Mouse (Mus musculus) liver, adult (tissue): Measurements from ENCODE around the gene Rabep2.

Experiments
- GATA4 ChIP-seq: IDR thresholded peaks from 2 replicates; pipeline ENCODE4 v1.6.1; 2014; ENCODE audit warnings: mild to moderate bottlenecking, low read length; ENCODE audit not compliant: insufficient replicate concordance

The Rabep2 gene

GRCm38 (mm10) chr7:126428631-126429502, at the start of gene Rabep2:
Gene Rabep2 (plus strand): TSS chr7:126428759.
- no peak for TF ChIP-seq GATA4

DNA sequence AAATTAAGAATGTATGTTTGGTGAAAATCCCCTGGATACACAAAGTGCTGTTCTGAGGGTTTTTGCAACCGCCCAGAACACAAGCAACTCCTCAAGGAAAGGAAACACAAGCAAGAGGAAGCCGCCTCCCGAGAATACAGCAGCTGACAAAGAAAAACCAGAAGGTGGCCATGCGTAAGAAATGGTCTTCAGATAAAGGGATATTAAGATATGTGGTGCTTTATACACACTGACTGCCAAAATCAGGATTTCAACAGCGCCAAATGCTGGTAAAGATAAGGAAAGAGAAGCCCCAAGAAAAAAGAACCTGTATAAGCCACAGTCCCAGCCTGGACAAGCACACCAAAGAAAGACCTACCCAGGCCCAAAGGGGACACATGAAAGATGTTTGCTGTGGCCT, 45.0 kb upstream of the Rabep2 start:
- TF ChIP-seq GATA4, result no peak

- TF ChIP-seq GATA4, result no peak
Observed at GRCm38 (mm10) chr7:126388185-126388584, 40.4 kb upstream of the Rabep2 start.

DNA sequence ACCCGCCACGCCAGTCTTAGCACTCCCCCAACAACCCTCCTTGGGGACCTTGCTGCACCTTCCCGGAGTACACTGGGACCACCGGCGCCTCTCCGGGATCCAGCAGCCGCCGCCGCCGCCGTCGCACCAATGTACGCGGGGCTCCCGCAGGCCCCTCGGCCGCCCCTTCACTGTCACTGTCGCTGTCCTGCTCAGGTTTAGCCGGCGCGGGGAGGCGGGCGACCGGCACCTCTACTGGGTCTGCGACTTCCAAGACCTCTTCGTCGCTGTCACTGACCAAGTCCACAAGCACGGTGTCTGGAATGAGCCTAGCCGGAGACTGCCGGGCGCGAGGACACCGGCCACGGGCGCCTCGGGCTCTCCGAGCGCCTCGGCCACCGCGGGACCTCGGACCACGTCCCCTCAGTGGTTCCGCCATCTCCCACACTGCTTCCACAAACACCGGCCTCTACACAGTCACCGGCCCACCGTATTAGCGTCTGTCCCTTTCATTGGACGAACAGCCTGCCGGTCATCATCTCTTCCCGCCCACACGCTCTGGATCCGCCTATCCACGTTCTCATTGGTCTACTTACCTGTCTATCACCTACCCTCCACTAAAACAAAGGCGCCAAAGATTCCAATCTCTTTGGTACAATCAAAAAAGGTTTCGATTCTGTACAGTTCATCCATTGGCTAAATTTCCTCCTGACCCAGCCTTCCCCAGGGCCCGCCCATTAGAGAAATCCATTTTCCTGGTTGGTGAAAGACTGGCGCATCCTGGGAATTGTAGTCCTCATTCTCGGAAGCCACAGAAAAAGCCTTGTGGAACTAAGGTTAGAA, 32.0 kb upstream of the Rabep2 start, which contains the start of gene Nfatc2ip:
Gene Nfatc2ip, minus strand, starts transcription at position 440 of the 822 bp plus-strand sequence.
- TF ChIP-seq GATA4, result peak; percentile 80; the same call in 1 of the 2 replicates

DNA sequence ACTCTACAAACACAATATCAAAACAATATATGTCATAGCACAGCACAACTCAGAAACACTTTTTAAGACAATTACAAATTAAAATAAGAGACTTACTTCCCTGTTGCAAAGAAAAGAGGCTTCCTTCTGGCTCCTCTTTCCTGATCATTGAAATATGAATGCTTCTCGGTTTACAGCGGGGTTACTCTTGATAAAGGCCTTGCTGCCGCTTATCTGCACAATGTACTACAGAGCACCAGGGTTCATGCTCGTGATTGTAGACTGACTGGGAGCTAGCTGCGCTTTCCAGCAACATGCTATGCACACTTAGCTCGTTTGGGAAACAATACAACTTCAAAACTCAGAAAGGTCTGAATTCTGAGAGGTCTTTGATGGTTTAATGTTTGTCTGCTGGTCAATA, 31.3 kb upstream of the Rabep2 start:
- no peak for TF ChIP-seq GATA4

DNA sequence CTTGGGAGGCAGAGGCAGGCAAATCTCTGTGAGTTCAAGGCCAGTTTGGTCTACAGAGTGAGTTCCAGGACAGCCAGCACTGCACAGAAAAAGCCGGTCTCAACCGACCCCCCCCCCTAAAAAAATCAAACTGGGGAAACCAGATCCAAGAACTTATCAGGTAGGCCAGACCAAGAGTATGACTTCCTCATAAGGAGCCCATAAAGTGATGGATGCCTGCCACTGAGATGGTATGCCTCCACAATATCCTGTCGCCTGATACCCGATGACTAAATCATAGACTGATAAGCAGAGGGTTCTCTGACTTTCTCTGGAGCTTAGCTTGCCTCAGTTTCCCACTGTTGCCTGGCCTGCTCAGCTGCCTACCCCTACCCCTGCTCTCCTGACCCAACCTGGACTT, 30.7 kb upstream of the Rabep2 start:
- TF ChIP-seq GATA4, result no peak

DNA sequence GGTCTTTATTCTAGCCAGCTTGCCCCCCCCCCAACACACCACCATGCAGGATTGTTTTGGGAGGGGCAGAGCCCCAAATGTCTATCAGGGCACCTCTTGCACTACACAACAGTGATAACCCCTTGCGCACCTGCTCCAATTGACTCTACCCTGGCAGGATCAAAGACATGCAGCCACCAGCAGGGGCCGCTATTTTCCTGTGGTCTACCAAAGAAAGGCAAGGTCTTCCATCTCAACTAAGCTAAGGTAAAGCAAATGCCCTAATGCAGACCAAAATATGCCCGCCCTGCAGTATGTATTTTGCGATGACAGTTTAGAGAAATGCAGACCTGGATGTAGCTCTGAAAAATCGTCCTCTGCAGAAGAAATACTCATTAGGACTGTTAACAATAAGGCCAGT, 29.0 kb upstream of the Rabep2 start:
- no peak for TF ChIP-seq GATA4

DNA sequence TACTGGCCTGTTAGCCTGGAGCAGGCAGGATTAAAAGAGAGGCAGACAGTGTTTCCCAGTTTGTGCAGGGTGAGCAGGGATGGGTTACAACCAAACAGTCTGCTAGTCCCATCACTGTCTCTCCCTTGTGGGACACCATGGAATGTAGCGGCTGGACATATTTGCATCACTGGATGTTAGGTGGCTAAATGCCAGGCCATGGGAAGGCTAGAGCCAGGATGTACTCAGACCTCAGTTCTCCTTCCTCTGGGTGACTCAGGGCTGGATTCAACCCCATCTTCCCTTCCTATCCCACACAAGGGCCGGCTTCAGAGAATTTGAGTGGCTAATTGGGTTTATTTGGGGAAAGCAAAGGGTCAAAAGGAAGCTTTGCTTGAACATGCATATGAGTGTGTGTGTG, 19.9 kb upstream of the Rabep2 start:
- no peak for TF ChIP-seq GATA4

GRCm38 (mm10) chr7:126411061-126411460, 17.5 kb upstream of the Rabep2 start:
- no peak for TF ChIP-seq GATA4

- TF ChIP-seq GATA4, result no peak
Observed at GRCm38 (mm10) chr7:126414725-126415124, 13.8 kb upstream of the Rabep2 start, which contains the start of gene Cd19. Gene Cd19 (minus strand): TSS chr7:126414889.

GRCm38 (mm10) chr7:126416615-126417014, 11.9 kb upstream of the Rabep2 start:
- TF ChIP-seq GATA4, result no peak

DNA sequence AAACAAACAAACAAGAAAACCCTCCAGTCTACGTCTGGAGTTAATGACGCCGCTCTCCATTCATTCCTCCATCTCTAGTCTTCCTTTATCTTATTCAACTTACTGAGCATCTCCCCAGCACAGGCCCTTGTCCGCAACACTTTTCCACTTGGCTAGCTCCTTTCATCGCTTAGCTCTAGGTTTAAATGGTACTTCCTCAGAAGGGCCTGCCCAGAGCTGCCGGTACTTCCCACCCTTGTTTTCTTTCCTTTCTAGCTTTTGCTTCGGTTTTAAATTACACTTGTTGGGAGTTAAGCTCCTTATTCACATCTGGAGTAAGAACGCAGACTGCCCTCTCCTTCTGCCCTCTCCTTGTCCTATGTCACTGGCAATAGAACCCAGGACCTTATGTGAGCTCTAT, 11.5 kb upstream of the Rabep2 start:
- no peak for TF ChIP-seq GATA4

DNA sequence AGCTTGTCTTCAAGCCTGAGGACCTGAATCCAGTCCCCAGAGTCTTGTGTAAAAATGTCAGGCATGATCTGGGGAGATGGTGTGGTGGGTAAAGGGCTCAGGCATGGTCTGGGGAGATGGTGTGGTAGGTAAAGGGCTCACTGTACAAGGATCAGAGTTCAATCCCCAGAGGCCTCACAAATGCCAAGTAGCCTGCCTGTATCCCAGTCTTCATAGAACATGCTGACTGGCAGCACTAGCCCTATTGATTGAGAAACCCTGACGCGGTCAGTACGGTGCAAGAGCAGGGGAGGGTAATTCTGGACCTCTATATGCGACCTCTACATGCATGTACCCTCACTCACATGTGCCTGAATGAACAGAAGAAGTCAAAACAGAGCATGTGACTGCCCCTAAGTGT, 11.0 kb upstream of the Rabep2 start:
- no peak for TF ChIP-seq GATA4

DNA sequence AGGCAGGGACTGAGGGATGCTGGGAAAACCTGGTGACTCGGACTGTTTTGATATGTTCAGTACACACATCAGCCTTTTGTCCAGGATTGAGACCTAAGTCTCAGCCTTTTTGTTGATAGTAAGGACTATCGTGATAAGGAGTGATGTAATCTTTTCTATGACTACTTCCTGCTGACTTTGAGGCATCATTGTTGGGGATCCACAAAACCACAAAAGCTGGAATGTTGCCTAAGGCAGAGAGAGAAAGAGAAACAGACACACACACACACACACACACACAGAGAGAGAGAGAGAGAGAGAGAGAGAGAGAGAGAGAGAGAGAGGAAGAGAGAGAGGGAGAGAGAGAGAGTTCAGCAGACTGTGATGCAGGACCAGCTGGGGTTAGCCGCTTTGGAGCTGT, 10.1 kb upstream of the Rabep2 start:
- TF ChIP-seq GATA4, result no peak

- no peak for TF ChIP-seq GATA4
Observed at GRCm38 (mm10) chr7:126421756-126422155, 6.8 kb upstream of the Rabep2 start.

GRCm38 (mm10) chr7:126424161-126424560, 4.4 kb upstream of the Rabep2 start:
- no peak for TF ChIP-seq GATA4

DNA sequence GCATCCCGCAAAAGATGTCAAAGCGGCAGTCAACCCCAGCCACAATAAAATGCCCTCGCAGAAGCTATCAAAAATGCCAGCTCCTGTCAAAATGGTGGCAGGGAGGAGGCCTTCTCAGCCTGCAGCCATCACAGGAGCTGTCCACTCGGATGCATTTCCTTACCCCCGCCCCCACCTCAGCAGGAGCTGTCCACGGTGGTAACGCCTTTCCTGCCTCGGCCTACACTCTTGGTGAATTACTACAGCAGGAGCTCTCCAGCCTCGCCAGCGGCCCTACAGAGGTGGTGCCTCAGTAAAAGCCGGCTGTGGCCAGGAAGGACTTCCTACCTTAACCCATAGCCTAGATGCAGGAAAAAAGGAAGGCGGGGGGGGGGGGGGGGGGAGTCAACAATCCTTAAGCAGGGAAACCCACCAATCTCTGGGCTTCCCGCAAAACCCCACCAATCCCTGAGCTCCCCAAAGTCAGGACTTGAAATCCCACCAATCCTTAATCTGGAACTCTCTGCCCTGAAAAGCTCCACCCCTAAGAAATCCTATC, 1.2 kb upstream of the Rabep2 start:
- no peak for TF ChIP-seq GATA4
